Mouse (Mus musculus) intestine, embryonic 14.5 days (tissue): ENCODE data around the gene Rhbdf1. TPM values are rescaled to one million over a fixed set of nuclear protein-coding genes. Genes with fewer than 3 reads are reported as not detected.

Experiments used
- ATAC-seq: fragments of 200-750 bp; cut with Nextera tagmentation; replicated peaks from 2 replicates; pipeline ENCODE4 v1.8.0; 2017; ENCODE audit warnings: low read depth, moderate number of reproducible peaks, moderate TSS enrichment, moderate library complexity; ENCODE audit not compliant: low FRiP score, low TSS enrichment
- DNase-seq: peaks from one replicate; pipeline ENCODE4 v3.0.0-alpha.2; 2018; ENCODE audit warnings: low spot score
- H3K27ac ChIP-seq: fragments of 300-500 bp; sonication (generic); 2 replicates; pipeline ENCODE4 v1.5.1; 2014; ENCODE audit warnings: low read depth, mild to moderate bottlenecking, control low read depth
- H3K27me3 ChIP-seq: fragments of 300-500 bp; sonication (generic); replicated peaks from 2 replicates; pipeline ENCODE4 v1.6.1; 2014; ENCODE audit warnings: low read length, control low read depth; ENCODE audit not compliant: control insufficient read depth, insufficient read depth
- H3K36me3 ChIP-seq: fragments of 300-500 bp; sonication (generic); 2 replicates; pipeline ENCODE4 v1.6.1; 2014; ENCODE audit warnings: low read length, control low read depth; ENCODE audit not compliant: control insufficient read depth, insufficient read depth
- H3K4me1 ChIP-seq: fragments of 300-500 bp; sonication (generic); replicated peaks from 2 replicates; pipeline ENCODE4 v1.6.1; 2014; ENCODE audit warnings: low read length, control low read depth, mixed read lengths; ENCODE audit not compliant: control insufficient read depth, insufficient read depth
- H3K4me2 ChIP-seq: fragments of 300-500 bp; sonication (generic); 2 replicates; pipeline ENCODE4 v1.6.1; 2014; ENCODE audit warnings: low read length
- H3K4me3 ChIP-seq: fragments of 300-500 bp; sonication (generic); 2 replicates; pipeline ENCODE4 v1.5.1; 2014; ENCODE audit warnings: low read depth, low read length, control low read depth, mixed read lengths
- H3K9ac ChIP-seq: fragments of 300-500 bp; sonication (generic); 2 replicates; pipeline ENCODE4 v1.6.1; 2014; ENCODE audit warnings: mild to moderate bottlenecking, low read length
- H3K9me3 ChIP-seq: fragments of 300-500 bp; sonication (generic); 2 replicates; pipeline ENCODE4 v1.6.1; 2016; ENCODE audit warnings: low read length, control low read depth; ENCODE audit not compliant: control insufficient read depth
- WGBS: fragments of 180-500 bp; shearing (Covaris S2); extraction: QIAGEN DNeasy Blood & Tissue Kit; methylation state at CpG from one replicate; pipeline ENCODE4 v1.1.7; 2014; 5-methylcytosine and 5-hydroxymethylcytosine counted together
- polyA plus RNA-seq: library from polyadenylated mRNA; unstranded; fragments of >200 nt; fragmentation: Nextera tagmentation; extraction: Ambion mirVana; gene quantifications from 2 replicates; pipeline ENCODE4 v1.2.1, GENCODE M21; 2014

Rhbdf1 gene
- polyA plus RNA-seq, 1 experiment from 2014 or later: 57.9 TPM

DNA sequence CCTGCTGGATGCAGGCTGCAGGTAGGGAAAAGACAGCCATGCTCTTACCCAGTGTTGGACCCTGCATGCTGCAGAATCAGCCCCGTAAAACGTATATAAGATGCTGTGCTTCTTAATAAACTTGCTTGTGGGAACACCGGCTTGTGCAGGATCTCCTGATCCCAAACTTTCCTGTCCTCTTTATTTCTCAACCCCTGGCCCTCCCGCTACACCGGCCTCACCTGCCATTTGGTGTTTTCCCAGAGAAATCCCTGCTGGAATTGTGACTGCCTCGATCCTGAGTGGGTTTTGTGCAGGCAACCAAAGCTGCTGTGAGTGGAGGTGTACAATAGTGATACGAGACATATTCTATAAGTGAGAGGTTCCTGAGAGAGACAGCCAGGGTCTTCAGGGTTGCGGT lies 37.6 kb downstream of the Rhbdf1 start:
- no peak for ATAC-seq
- Histone ChIP-seq H3K4me2 (no peak overlapping the region), H3K9ac (no peak overlapping the region), H3K9me3 (no peaks in the 10 kb centered on the region), H3K27ac (no peak overlapping the region), H3K4me1 (no peaks in the 10 kb centered on the region), H3K27me3 (no peaks in the 10 kb centered on the region), H3K36me3 (no peaks in the 10 kb centered on the region), H3K4me3 (no peak overlapping the region)
- 84% methylated on average over 8 of the region's 8 CpGs for WGBS
- no peak for DNase-seq

DNA sequence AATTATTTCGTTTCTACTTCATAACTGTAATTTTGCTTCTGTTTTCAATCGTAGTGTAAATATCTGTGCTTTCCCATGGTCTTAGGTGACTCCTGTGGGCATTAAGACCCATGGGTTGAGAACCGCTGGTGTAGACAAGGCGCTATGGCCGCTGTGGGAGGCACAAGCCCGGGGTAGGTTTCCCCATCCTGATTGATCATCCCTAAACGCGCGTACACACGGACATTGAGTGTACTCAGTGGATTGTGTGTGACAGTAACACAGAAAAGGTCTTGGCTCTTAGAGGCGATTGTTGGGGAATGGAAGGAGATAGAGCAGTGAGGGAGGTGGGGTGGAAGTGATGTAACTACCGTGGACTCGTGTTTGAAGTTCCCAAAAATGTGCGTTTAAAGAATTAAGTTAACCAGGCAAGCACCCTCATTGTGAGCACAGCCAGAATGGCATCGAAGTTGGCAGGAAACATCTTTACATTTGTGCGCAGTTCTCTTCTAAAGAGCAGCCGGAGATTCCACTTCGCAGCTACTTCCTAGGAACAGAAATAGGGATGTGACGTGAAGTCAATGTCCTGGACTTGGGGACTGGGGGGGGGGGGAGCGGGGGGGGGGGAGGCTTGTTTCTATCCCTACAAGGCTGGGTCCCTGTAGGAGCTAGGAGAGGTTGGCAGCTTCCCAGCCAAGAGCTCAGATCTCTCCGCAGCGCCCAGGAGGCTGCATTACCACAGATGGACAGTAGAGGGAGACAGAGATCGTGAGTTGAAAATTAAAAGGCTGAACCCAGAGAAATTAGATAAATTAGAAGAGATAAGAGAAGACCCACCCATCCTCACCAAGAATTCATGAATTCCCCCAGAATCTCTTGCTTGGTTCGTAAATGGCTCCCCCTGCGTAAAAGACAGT lies 39.9 kb downstream of the Rhbdf1 start:
- no peak overlapping the region for H3K27ac ChIP-seq
- peak; percentile 96 for DNase-seq
- H3K4me3 ChIP-seq: no peak overlapping the region
- H3K9ac ChIP-seq: no peak overlapping the region
- H3K36me3 ChIP-seq: no peaks in the 10 kb centered on the region
- WGBS: 47% methylated on average over 24 of the region's 25 CpGs
- H3K4me1 ChIP-seq: no peaks in the 10 kb centered on the region
- no peaks in the 10 kb centered on the region for H3K27me3 ChIP-seq
- no peak for ATAC-seq
- peaks cover 4% of the 10 kb centered on the region; the same call in 1 of the 2 replicates for H3K9me3 ChIP-seq
- no peak overlapping the region for H3K4me2 ChIP-seq

DNA sequence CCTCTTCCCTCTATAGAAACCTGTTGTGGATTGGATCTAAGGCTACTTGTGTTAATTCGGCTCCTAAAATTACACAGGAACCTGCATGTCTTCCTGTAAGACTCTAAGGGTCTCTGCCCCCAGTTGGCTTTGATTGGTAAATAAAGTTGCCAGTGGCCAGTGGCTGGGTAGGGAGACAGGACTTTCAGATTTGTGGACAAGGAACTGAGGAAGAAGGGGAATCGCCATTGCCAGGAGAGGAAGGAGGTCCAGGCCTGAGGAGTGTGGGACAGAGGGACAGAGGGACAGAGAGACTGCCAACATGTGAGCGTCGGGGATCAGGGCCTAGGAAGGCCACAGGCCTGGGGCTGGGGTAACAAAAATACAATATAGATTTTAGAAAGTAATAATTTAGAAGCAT lies 40.9 kb downstream of the Rhbdf1 start:
- no peak for ATAC-seq
- Histone ChIP-seq H3K9me3 (peaks cover 4% of the 10 kb centered on the region; the same call in 1 of the 2 replicates), H3K9ac (no peak overlapping the region), H3K4me2 (no peak overlapping the region), H3K4me1 (no peaks in the 10 kb centered on the region), H3K27me3 (no peaks in the 10 kb centered on the region), H3K4me3 (no peak overlapping the region), H3K27ac (no peak overlapping the region), H3K36me3 (no peaks in the 10 kb centered on the region)
- WGBS: 74% methylated on average over 4 of the region's 4 CpGs
- no peak for DNase-seq

DNA sequence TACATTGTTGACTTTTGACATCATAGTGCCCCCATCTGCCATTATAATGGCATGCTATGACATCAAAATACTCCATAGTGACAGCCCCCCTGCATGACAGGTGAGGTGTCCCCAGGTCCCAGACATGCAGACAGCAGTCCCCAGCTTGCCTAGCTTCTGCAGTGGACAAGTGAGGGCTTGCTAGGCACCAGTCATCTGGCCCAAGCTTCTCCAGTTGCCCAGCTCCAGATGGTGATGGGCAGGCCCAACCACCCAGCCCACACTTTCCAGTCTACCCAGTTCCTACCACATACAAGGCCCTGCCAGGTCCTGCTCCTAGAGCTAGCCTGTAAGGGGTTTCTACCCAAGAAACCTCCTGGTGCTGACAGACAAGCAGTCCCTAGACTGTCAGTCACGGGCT lies 43.6 kb downstream of the Rhbdf1 start:
- Histone ChIP-seq H3K4me1 (no peaks in the 10 kb centered on the region), H3K27me3 (no peaks in the 10 kb centered on the region), H3K36me3 (no peaks in the 10 kb centered on the region), H3K9me3 (peaks cover 4% of the 10 kb centered on the region; the same call in 1 of the 2 replicates), H3K4me2 (no peak overlapping the region), H3K9ac (no peak overlapping the region), H3K4me3 (no peak overlapping the region), H3K27ac (no peak overlapping the region)
- ATAC-seq (no peak), DNase-seq (no peak)
- WGBS: 84% methylated on average over 1 of the region's 1 CpGs

DNA sequence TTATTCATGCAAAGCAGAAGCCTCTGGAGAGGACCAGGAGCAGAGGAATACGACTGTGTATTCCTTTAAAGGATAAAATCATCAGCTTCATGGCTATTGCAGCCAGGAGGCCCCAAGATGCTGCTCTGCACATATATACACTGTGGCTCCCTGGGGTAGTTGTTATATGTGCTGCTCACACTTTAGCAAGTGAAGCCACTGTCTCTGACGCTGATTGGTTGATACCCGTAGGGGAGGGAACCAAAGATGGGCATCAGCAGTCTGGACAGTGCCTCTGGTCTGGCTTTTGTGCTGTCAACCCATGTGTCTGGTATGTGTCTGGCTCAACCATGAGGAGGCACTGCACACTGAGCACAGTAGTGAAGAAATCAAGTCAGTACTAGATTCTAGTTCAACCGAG lies 55.4 kb downstream of the Rhbdf1 start:
- DNase-seq: peak; percentile 40
- Histone ChIP-seq H3K4me3 (no peak overlapping the region), H3K27ac (no peak overlapping the region), H3K27me3 (no peaks in the 10 kb centered on the region), H3K9ac (no peak overlapping the region), H3K36me3 (no peaks in the 10 kb centered on the region), H3K4me1 (0 out of 2 replicates have a peak, but pooled peaks cover 3% of the 10 kb centered on the region), H3K4me2 (no peak overlapping the region), H3K9me3 (no peaks in the 10 kb centered on the region)
- WGBS: 41% methylated on average over 4 of the region's 4 CpGs
- ATAC-seq: no peak

DNA sequence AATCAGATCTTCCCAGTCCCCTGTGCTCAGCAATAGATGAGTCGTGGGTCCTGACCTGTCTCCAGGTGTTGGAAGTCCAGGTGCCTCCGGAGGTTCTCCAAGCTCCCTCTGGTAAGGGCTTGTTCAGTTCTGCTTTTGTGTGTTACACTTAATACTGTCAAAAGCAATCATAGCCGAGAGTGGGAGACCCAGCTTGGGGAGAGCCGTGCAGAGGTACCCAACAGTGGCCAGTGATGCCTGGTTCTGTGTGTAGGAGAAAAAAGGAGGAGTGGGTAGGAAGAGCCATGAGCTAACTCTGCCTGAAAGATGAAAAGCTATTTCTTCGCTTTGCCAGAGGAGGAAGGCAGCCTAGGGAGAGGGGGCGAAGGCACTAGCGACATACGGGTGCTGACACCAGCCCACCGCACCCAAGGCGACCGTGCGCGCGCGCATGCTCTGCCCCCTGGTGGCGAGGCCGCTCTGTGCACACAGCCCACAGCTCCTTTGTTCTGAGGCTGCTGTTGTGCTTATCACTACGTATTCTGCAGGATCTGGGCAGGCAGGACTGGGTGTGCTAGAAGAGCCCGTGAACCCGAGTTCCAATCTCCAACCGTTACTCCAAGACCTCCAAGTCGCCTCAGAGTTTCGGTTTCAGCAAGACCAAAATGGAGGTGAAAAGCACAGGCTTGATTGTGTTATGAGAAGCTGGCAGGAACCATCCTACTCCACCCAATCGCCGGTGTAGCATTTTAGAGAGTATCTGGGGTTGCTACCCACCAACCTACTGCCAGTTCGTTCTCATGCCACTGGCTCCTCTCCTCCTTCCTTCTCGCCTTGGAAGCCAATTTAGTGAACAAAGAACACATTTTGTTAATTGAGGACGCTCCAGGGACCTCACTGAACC lies 59.9 kb downstream of the Rhbdf1 start:
- 17% methylated on average over 28 of the region's 28 CpGs for WGBS
- no peaks in the 10 kb centered on the region for H3K36me3 ChIP-seq

DNA sequence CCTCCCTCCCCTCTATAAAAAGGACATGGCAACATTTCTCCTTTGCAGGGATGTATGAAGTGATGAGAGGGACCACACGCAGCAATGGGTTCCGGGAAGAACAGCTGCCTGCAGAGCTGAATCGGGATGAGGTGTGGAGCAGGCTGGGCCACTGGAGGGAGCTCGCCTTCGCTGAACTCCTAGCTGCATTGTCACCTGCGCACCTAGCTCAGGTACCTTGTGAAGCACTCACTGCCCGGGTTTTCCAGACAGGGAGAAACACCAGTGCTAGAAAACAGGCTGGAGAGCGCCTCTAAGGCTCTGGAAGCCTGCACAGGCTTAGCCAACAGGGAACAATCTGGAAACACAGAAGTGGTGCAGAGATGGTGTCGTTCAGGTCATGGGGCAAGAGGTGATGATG lies 60.6 kb downstream of the Rhbdf1 start:
- Histone ChIP-seq H3K9ac (peak overlapping the region; percentile 20; the same call in 1 of the 2 replicates), H3K36me3 (no peaks in the 10 kb centered on the region), H3K4me2 (peak overlapping the region; percentile 53), H3K4me3 (peak overlapping the region; percentile 27; the same call in 1 of the 2 replicates), H3K9me3 (no peaks in the 10 kb centered on the region), H3K4me1 (0 out of 2 replicates have a peak, but pooled peaks cover 3% of the 10 kb centered on the region), H3K27ac (no peak overlapping the region), H3K27me3 (0 out of 2 replicates have a peak, but pooled peaks cover 5% of the 10 kb centered on the region)
- WGBS: 2% methylated on average over 9 of the region's 9 CpGs
- ATAC-seq (peak; percentile 71), DNase-seq (peak; percentile 69)

More for the DNA sequence above, 59.9 kb downstream of the Rhbdf1 start:
- Histone ChIP-seq H3K4me2 (peak overlapping the region; percentile 53), H3K4me3 (peak overlapping the region; percentile 27), H3K27me3 (0 out of 2 replicates have a peak, but pooled peaks cover 5% of the 10 kb centered on the region), H3K9me3 (no peaks in the 10 kb centered on the region), H3K9ac (peak overlapping the region; percentile 20), H3K27ac (no peak overlapping the region), H3K4me1 (0 out of 2 replicates have a peak, but pooled peaks cover 3% of the 10 kb centered on the region)
- ATAC-seq (peak; percentile 88), DNase-seq (peak; percentile 93)

DNA sequence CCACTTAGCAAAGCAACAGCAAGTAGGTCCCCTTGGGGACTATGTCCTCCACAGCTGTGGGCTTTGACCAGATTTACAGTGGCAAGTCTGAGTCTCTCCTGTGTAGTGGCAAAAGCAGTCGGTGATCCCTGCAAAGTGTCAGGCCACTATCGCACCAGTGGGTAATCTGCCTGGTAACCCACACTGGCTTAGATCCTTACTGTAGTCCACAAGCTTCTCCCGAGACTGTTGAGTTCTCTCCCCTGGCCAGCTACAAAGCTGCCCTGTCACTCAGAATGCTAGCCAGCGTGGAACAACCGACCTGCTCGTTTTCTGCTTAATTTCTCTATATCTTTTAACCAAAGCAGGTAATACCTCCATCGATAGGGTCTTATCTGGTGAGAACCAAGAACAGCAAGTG lies 61.8 kb downstream of the Rhbdf1 start:
- no peak for ATAC-seq

More for the DNA sequence above, 61.8 kb downstream of the Rhbdf1 start:
- no peak for DNase-seq
- no peak overlapping the region for H3K4me3 ChIP-seq
- 0 out of 2 replicates have a peak, but pooled peaks cover 5% of the 10 kb centered on the region for H3K27me3 ChIP-seq
- 0 out of 2 replicates have a peak, but pooled peaks cover 3% of the 10 kb centered on the region for H3K4me1 ChIP-seq
- H3K9ac ChIP-seq: no peak overlapping the region
- 75% methylated on average over 7 of the region's 7 CpGs for WGBS
- no peaks in the 10 kb centered on the region for H3K9me3 ChIP-seq
- no peaks in the 10 kb centered on the region for H3K36me3 ChIP-seq
- no peak overlapping the region for H3K4me2 ChIP-seq
- no peak overlapping the region for H3K27ac ChIP-seq
